Mouse (Mus musculus): ENCODE measurements around the gene Abcc10. TPM values are rescaled to one million over a fixed set of nuclear protein-coding genes. Genes with fewer than 3 reads are reported as not detected.

Abcc10 gene
- total RNA-seq, 2 experiments from 2014 or later = 9.3 to 9.6 TPM

DNA sequence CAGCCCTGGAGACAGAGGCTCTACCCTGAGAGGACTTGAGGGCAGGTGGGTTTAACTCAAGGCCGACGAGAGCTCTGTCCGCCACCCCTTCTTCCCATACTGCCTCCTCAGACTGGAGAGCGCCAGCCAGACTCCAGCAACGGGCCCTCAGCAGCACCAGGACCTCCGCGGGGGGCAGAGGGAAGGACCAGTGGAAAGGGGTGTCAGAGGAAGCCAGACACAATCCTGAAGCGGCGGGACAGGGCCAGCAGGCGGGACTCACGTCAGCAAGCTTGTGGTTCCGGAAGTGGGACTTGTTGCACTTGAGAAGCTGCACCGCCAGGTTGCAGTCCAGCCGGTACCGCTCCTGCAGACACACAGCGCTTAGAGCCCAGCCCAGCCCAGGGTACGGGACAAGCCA is 68.5 kb downstream of the Abcc10 start:
- DNase-seq (ENCODE audit: low spot score in 2 of 2) = no peak

DNA sequence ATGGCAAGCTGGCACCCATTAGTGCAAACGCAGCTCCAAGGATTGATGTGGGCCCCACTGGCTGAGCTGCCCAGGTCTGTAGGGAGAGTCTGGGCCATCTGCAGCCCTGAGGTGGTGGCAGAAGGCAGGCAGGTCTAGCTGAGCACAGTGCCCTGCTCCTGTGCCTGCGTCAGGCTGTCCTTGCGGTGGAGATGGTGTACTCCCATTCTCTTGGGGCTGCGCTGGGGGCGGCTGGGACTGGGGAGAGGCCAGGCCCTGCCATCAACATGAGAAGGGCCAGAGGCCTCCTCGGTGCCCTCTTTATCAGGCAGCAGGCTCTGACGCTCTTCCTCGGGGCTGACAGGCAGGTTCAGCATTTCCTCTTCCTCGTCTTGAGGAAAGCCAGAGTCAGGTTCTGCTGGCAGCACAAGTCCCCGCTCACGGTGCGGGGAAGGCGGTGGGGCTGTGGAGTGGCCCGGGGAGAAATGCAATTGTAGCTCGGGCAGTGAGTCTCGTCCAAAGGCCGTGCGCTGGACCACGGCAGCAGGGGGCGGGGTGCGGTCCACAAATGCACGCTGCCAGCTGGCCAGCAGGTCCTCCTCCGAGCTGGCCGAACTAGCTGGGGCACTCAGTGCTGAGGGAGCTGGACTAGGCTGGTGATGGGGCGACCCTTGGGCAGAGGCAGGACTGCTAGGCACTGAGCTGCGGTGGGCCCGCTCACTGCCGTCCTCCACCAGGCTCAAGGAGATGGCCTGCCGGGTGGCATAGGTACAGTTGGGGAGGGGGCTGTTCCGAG is 69.7 kb downstream of the Abcc10 start:
- DNase-seq (ENCODE audit: low spot score in 2 of 2) = no peak

DNA sequence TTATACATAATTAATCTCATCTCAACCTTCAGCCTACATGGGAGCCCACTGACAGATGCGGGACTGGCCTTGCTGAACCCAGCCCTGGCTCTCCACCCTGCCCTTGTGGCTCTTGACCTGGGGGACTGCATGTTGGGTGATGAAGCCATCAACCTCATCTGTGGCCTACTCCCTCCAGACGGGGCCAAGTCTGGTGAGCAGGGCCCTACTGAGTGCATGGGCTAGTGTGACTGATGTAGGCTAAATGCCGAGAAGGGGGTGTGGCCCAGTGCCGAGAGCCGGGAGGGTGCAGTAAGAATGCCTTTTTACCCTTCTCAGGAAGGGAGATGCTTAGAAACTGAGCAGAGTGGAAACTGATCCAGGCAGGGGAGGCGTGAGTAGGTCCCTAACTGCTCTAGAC is 73.0 kb downstream of the Abcc10 start:
- DNase-seq (ENCODE audit: low spot score in 2 of 2) = no peak

DNA sequence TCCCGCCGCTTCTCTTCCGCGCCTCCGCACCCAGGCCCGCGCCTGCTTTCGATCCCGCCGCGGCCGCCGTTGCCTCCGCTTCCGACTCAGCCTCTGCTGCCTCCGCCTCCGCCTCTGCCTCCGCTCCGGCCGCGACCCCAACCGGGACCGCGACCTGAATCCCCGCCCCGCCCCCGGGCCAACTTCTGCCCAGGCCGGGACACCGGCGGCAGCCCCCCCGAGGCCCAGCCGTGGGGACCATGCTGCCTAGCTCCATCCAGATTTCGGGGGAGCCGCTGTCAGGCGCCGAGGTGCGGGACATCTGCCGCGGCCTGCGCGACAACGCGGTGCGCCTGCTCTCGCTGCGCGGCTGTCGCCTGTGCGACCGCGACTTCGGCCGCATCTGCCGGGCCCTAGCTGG is 74.0 kb downstream of the Abcc10 start:
- DNase-seq (ENCODE audit: low spot score in 2 of 2) = peak; percentile 56 to 66

DNA sequence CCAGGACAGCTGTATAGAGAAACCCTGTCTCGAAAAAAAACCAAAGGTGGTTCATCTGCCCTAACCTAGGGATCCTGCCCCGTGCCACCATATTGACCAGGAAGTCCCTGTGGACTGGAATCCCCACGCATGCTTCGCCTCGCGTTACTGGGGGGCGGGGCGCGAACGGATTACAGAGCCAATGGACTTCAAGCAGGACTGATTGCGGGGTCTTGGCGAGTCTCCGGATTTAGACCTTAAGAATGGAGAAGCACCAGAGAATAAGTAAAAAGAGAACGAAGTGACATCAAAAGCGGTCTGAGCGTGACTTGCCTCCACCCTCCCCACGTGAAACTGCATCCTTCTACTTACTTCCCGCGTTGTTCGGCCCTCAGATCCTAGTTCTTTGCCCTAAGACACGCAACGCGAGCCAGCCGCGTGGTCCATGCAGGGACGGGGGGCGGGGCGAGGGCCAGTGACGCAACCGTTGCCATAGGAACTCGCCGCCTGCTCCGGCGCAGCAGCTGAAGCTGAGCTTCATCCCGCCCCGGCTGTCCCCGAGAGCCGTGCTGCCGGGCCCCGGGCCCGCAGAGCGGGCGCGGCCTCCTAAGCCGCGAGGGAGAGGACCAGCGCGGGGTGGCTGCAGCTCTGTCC is 74.6 kb downstream of the Abcc10 start, which contains the start of gene Lrrc73:
Gene Lrrc73 (plus strand): TSS at position 80 of the 633 bp plus-strand sequence.
- DNase-seq (ENCODE audit: low spot score in 2 of 2) = peak; percentile 93 to 95

Other genes with a start within 250 kb of the Abcc10 start
- gene Mrps18a, start 217.4 kb downstream of the Abcc10 start, total RNA-seq (2021) = 10 to 100 TPM; 80.8 to 82.4 TPM
- 10 to 100 TPM; 39.8 to 41.3 TPM for gene Rsph9, start 184.1 kb downstream of the Abcc10 start, total RNA-seq (2021)
- gene Mad2l1bp, start 174.8 kb downstream of the Abcc10 start, total RNA-seq (2021) = 10 to 100 TPM; 10.7 to 11.1 TPM
- gene Gtpbp2, start 167.3 kb downstream of the Abcc10 start, total RNA-seq (2021) = 100 to 1,000 TPM in 1 of 2 experiments, 10 to 100 TPM in 1; 86.9 to 100 TPM
- 1 to 10 TPM; 6.8 to 7.5 TPM for gene Polh, start 125.7 kb downstream of the Abcc10 start, total RNA-seq (2021)
- 10 to 100 TPM; 43.0 to 43.9 TPM for gene Xpo5, start 125.6 kb downstream of the Abcc10 start, total RNA-seq (2021)
- gene Polr1c, start 80.3 kb downstream of the Abcc10 start, total RNA-seq (2021) = 10 to 100 TPM; 37.2 to 40.1 TPM
- gene Yipf3, start 80.3 kb downstream of the Abcc10 start, total RNA-seq (2021) = 10 to 100 TPM; 68.7 to 70.3 TPM
- 10 to 100 TPM; 88.1 to 93.6 TPM for gene Lrrc73, start 74.8 kb downstream of the Abcc10 start, total RNA-seq (2021)
- gene Tjap1, start 45.3 kb downstream of the Abcc10 start, total RNA-seq (2021) = 10 to 100 TPM; 39.0 to 41.0 TPM
- 10 to 100 TPM; 44.4 to 52.4 TPM for gene Dlk2, start 30.9 kb downstream of the Abcc10 start, total RNA-seq (2021)
- gene Zfp318, start 55.4 kb upstream of the Abcc10 start, total RNA-seq (2021) = 10 to 100 TPM; 78.1 to 81.5 TPM
- gene Crip3, start 100.6 kb upstream of the Abcc10 start, total RNA-seq (2021) = 1 to 10 TPM; 3.0 to 4.4 TPM
- gene Slc22a7, start 110.1 kb upstream of the Abcc10 start, total RNA-seq (2021) = under 1 TPM; 0.48 to 0.76 TPM
- 100 to 1,000 TPM; 106 to 107 TPM for gene Ttbk1, start 159.3 kb upstream of the Abcc10 start, total RNA-seq (2021)
- 1 to 10 TPM; 6.0 to 7.6 TPM for gene Dnph1, start 168.4 kb upstream of the Abcc10 start, total RNA-seq (2021)
- 10 to 100 TPM; 42.1 to 52.6 TPM for gene Cul9, start 218.0 kb upstream of the Abcc10 start, total RNA-seq (2021)
- gene Srf, start 227.8 kb upstream of the Abcc10 start, total RNA-seq (2021) = 10 to 100 TPM; 46.4 to 53.9 TPM

All from layer of hippocampus, postnatal 10 days (tissue).